Mouse (Mus musculus): ENCODE measurements at regions not wholly inside any gene's neighbourhood (a gene's known extent, or its start where the extent isn't known, plus 50 kb on each side); places are given as distances from the start of the nearest gene placed in this dataset.
"Not testable (repeated sequence)": the region's sequence is repeated elsewhere in the genome, so short reads cannot be mapped to it uniquely, and the experiment has no call there.

DNA sequence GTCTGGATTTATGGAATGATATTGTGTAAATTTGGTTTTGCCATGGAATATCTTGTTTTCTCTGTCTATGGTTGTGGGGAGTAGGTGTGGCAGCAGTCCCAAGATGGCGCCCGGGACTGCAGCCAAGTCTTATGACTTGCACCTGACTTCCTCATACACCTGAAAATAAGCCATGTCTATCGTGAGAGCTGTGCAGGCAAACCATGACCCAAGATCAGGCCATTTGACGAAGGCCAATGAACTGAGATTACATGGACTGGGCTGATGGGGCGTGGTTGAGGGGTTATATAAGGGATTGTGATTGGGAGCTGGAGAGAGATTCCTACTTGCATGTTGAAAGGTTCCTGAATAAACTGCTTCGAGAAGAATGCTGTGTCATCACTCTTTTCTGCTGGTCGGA lies 139.5 kb downstream of the Slc6a15 start:
- not testable (repeated sequence) for H3K27me3 ChIP-seq (ENCODE audit: control insufficient read depth, insufficient read depth, low read length); H3K27ac ChIP-seq (replicated peaks; ENCODE audit: low read depth, low read length); H3K36me3 ChIP-seq (ENCODE audit: control insufficient read depth, insufficient read depth, low read length); H3K9ac ChIP-seq (ENCODE audit: low read length); ATAC-seq (ENCODE audit: insufficient number of reproducible peaks, low FRiP score, low TSS enrichment, low read depth); H3K4me2 ChIP-seq (ENCODE audit: low read depth, severe bottlenecking); H3K4me3 ChIP-seq (ENCODE audit: low read depth, low read length); H3K4me1 ChIP-seq (ENCODE audit: control insufficient read depth, insufficient read depth, low read length); H3K9me3 ChIP-seq (ENCODE audit: control insufficient read depth, low read length); DNase-seq (ENCODE audit: low spot score)
- WGBS: 90% methylated on average over 7 of the region's 7 CpGs

DNA sequence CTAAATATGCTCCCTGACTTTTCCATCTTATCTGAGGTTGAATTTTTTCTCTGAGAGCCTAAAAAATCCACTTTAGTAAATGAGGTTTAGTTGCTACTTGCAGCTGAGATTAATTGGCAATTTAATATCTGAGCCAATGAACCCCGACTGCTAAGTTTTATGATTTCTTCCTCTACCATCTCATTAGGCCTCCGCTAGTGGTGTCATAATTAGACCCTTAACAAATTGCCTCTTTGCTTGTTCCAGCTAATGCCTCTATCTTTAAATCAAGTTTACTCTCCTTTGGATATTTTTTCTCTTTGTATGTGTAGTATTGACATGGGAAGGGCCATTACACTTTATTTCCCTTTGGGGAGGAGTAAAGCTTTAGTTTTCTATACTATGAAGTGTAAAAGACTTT lies 176.9 kb downstream of the Slc6a15 start:
- ATAC-seq (ENCODE audit: insufficient number of reproducible peaks, low FRiP score, low TSS enrichment, low read depth): no peak
- no peak for DNase-seq (ENCODE audit: low spot score)
- Histone ChIP-seq H3K4me3 (ENCODE audit: low read depth, low read length) (no peak overlapping the region), H3K9ac (ENCODE audit: low read length) (no peak overlapping the region), H3K9me3 (ENCODE audit: control insufficient read depth, low read length) (no peaks in the 10 kb centered on the region), H3K4me2 (ENCODE audit: low read depth, severe bottlenecking) (no peak overlapping the region), H3K4me1 (ENCODE audit: control insufficient read depth, insufficient read depth, low read length) (no peaks in the 10 kb centered on the region), H3K27me3 (ENCODE audit: control insufficient read depth, insufficient read depth, low read length) (no peaks in the 10 kb centered on the region), H3K36me3 (ENCODE audit: control insufficient read depth, insufficient read depth, low read length) (no peaks in the 10 kb centered on the region), H3K27ac (replicated peaks; ENCODE audit: low read depth, low read length) (no peak overlapping the region)
- WGBS: 28% methylated on average over 2 of the region's 2 CpGs

DNA sequence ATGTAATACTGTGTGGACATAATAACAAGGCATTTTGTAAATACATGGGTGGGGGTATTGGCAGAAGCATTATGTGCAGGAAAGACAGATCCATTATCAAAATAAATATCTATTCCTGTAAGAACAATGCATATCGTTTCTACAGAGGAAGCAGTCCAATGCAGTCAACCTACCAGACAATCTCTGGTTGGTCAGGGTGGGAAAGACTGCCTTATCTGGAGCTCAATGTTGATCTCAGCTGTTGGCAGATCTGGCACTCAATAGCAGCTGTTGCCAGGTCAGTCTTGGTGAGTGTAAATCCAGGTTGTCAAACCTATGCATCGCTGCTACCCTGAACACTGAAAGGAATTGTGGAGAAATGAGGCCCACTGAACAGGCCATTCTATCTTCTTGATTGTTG lies 181.9 kb downstream of the Slc6a15 start:
- no peaks in the 10 kb centered on the region for H3K4me1 ChIP-seq (ENCODE audit: control insufficient read depth, insufficient read depth, low read length)
- no peaks in the 10 kb centered on the region for H3K9me3 ChIP-seq (ENCODE audit: control insufficient read depth, low read length)
- no peak overlapping the region for H3K27ac ChIP-seq (replicated peaks; ENCODE audit: low read depth, low read length)
- no peak for DNase-seq (ENCODE audit: low spot score)
- no peaks in the 10 kb centered on the region for H3K27me3 ChIP-seq (ENCODE audit: control insufficient read depth, insufficient read depth, low read length)
- no peak overlapping the region for H3K9ac ChIP-seq (ENCODE audit: low read length)
- WGBS: 85% methylated on average over 2 of the region's 2 CpGs
- no peak overlapping the region for H3K4me3 ChIP-seq (ENCODE audit: low read depth, low read length)
- H3K36me3 ChIP-seq (ENCODE audit: control insufficient read depth, insufficient read depth, low read length): no peaks in the 10 kb centered on the region
- ATAC-seq (ENCODE audit: insufficient number of reproducible peaks, low FRiP score, low TSS enrichment, low read depth): 0 out of 2 replicates have a peak, but pooled peaks have one; percentile 37
- H3K4me2 ChIP-seq (ENCODE audit: low read depth, severe bottlenecking): no peak overlapping the region

DNA sequence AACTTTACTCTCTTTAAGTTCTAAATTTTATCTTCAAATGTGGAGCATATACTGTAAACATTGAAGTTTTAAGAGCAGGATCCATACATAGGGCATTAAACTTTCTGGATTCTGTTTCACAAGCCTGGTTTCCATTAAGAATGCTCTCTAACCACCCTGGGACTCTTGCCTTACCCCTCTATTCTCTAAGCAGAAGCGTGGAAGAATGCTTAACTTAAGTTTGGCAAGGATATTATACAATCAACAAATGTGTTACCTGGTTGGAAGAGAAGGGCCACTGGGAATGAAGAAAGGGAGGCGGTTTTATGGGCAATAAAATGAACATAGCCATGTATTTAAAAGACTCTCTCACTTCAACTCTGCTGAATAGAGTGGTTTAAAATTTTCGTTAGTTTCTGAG lies 217.5 kb downstream of the Slc6a15 start:
- H3K36me3 ChIP-seq (ENCODE audit: control insufficient read depth, insufficient read depth, low read length): no peaks in the 10 kb centered on the region
- H3K9ac ChIP-seq (ENCODE audit: low read length): no peak overlapping the region
- H3K4me3 ChIP-seq (ENCODE audit: low read depth, low read length): no peak overlapping the region
- H3K9me3 ChIP-seq (ENCODE audit: control insufficient read depth, low read length): no peaks in the 10 kb centered on the region
- H3K4me2 ChIP-seq (ENCODE audit: low read depth, severe bottlenecking): no peak overlapping the region
- no peaks in the 10 kb centered on the region for H3K4me1 ChIP-seq (ENCODE audit: control insufficient read depth, insufficient read depth, low read length)
- H3K27me3 ChIP-seq (ENCODE audit: control insufficient read depth, insufficient read depth, low read length): no peaks in the 10 kb centered on the region
- no peak for DNase-seq (ENCODE audit: low spot score)
- 62% methylated on average over 3 of the region's 3 CpGs for WGBS
- ATAC-seq (ENCODE audit: insufficient number of reproducible peaks, low FRiP score, low TSS enrichment, low read depth): no peak
- no peak overlapping the region for H3K27ac ChIP-seq (replicated peaks; ENCODE audit: low read depth, low read length)

DNA sequence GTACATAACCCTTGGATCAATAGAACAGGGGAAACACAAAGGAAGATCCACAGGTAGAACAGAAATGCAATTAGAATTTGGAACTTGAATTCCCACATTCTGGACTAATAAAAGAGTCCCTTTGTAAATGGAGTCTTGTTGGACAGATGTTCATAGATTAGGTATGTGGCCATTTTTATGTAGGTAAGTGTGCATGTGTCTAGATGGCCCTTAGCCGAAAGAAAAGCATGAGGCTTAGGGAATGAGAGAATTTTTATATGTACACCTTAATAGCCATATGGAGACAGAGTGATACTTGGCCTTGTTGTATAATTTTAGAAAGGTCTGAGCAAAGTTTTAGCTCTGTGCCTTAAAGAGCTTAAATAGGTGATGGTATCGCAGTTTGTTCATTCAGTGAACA lies 217.9 kb downstream of the Slc6a15 start:
- no peak overlapping the region for H3K4me2 ChIP-seq (ENCODE audit: low read depth, severe bottlenecking)
- no peak for ATAC-seq (ENCODE audit: insufficient number of reproducible peaks, low FRiP score, low TSS enrichment, low read depth)
- no peaks in the 10 kb centered on the region for H3K36me3 ChIP-seq (ENCODE audit: control insufficient read depth, insufficient read depth, low read length)
- no peaks in the 10 kb centered on the region for H3K27me3 ChIP-seq (ENCODE audit: control insufficient read depth, insufficient read depth, low read length)
- H3K27ac ChIP-seq (replicated peaks; ENCODE audit: low read depth, low read length): no peak overlapping the region
- 94% methylated on average over 2 of the region's 2 CpGs for WGBS
- no peaks in the 10 kb centered on the region for H3K4me1 ChIP-seq (ENCODE audit: control insufficient read depth, insufficient read depth, low read length)
- no peak overlapping the region for H3K9ac ChIP-seq (ENCODE audit: low read length)
- DNase-seq (ENCODE audit: low spot score): no peak
- no peak overlapping the region for H3K4me3 ChIP-seq (ENCODE audit: low read depth, low read length)
- H3K9me3 ChIP-seq (ENCODE audit: control insufficient read depth, low read length): no peaks in the 10 kb centered on the region

DNA sequence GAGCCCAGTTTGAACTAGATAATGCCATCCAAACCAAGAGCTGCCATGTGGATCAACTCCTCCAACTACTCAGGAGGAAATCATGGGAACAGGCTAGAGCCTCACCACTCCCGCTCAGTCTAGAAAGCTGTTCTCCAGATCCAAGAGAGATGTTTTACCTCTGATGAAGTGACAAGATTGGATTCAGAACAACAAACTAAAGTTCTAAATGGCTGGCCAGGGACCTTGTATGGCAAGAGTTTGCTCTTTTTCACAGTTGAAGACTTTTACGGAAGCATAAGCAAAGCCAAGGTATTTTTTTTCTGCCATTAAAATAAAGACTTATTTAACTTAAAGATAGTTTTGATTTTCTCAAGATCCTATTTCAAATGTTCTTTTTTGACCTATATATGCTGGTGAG lies 224.4 kb downstream of the Slc6a15 start:
- WGBS: 95% methylated on average over 2 of the region's 2 CpGs
- ATAC-seq (ENCODE audit: insufficient number of reproducible peaks, low FRiP score, low TSS enrichment, low read depth): no peak
- Histone ChIP-seq H3K27me3 (ENCODE audit: control insufficient read depth, insufficient read depth, low read length) (no peaks in the 10 kb centered on the region), H3K9ac (ENCODE audit: low read length) (no peak overlapping the region), H3K9me3 (ENCODE audit: control insufficient read depth, low read length) (no peaks in the 10 kb centered on the region), H3K36me3 (ENCODE audit: control insufficient read depth, insufficient read depth, low read length) (no peaks in the 10 kb centered on the region), H3K4me3 (ENCODE audit: low read depth, low read length) (no peak overlapping the region), H3K4me2 (ENCODE audit: low read depth, severe bottlenecking) (no peak overlapping the region), H3K27ac (replicated peaks; ENCODE audit: low read depth, low read length) (no peak overlapping the region), H3K4me1 (ENCODE audit: control insufficient read depth, insufficient read depth, low read length) (no peaks in the 10 kb centered on the region)
- DNase-seq (ENCODE audit: low spot score): no peak

DNA sequence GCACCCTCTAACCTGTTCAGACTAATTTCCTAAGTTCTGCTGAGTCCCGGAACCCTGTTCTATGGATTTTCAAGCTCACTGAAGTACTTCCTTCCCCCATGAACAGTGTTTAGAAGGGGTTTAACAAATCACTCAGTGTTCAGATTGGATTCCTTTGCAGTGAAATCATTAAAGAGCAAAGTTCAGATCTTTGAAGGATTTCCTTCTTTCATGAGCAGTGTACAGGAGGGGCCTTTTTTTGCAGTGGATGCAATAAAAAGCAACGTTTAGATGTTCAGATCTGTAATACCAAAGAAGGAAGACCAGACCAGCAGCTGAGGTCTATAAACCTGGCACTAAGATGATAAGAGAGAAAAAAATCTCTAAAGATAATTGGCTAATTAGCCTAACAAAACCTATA lies 273.6 kb downstream of the Slc6a15 start:
- H3K9ac ChIP-seq (ENCODE audit: low read length): no peak overlapping the region
- no peak overlapping the region for H3K4me3 ChIP-seq (ENCODE audit: low read depth, low read length)
- H3K27me3 ChIP-seq (ENCODE audit: control insufficient read depth, insufficient read depth, low read length): no peaks in the 10 kb centered on the region
- H3K4me2 ChIP-seq (ENCODE audit: low read depth, severe bottlenecking): no peak overlapping the region
- ATAC-seq (ENCODE audit: insufficient number of reproducible peaks, low FRiP score, low TSS enrichment, low read depth) (no peak), DNase-seq (ENCODE audit: low spot score) (no peak)
- H3K4me1 ChIP-seq (ENCODE audit: control insufficient read depth, insufficient read depth, low read length): no peaks in the 10 kb centered on the region
- WGBS: 78% methylated on average over 2 of the region's 2 CpGs
- no peaks in the 10 kb centered on the region for H3K9me3 ChIP-seq (ENCODE audit: control insufficient read depth, low read length)
- no peaks in the 10 kb centered on the region for H3K36me3 ChIP-seq (ENCODE audit: control insufficient read depth, insufficient read depth, low read length)
- no peak overlapping the region for H3K27ac ChIP-seq (replicated peaks; ENCODE audit: low read depth, low read length)

DNA sequence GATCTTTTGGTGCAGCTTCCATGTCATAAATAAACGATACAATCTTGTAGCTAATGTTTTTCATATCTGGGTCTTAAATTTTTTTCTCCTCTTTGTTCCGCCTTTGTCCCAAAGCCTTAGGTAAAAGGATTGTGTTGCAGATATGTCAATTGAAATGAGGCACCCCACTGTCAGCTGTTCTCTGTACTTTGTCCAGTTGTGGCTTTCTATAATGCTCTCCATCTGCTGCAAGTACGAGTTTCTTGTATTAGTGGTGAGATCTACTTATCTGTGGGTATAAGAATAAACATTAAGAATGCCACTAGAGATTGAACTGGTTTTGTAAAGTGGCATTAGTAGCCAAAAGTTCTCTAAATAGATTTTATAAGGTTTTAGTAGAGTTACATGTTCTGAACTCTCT lies 282.3 kb downstream of the Slc6a15 start:
- Histone ChIP-seq H3K4me1 (ENCODE audit: control insufficient read depth, insufficient read depth, low read length) (no peaks in the 10 kb centered on the region), H3K9me3 (ENCODE audit: control insufficient read depth, low read length) (no peaks in the 10 kb centered on the region), H3K27ac (replicated peaks; ENCODE audit: low read depth, low read length) (no peak overlapping the region), H3K36me3 (ENCODE audit: control insufficient read depth, insufficient read depth, low read length) (no peaks in the 10 kb centered on the region), H3K9ac (ENCODE audit: low read length) (no peak overlapping the region), H3K4me3 (ENCODE audit: low read depth, low read length) (no peak overlapping the region), H3K4me2 (ENCODE audit: low read depth, severe bottlenecking) (no peak overlapping the region), H3K27me3 (ENCODE audit: control insufficient read depth, insufficient read depth, low read length) (no peaks in the 10 kb centered on the region)
- DNase-seq (ENCODE audit: low spot score) (no peak), ATAC-seq (ENCODE audit: insufficient number of reproducible peaks, low FRiP score, low TSS enrichment, low read depth) (no peak)
- WGBS: 88% methylated on average over 3 of the region's 3 CpGs

DNA sequence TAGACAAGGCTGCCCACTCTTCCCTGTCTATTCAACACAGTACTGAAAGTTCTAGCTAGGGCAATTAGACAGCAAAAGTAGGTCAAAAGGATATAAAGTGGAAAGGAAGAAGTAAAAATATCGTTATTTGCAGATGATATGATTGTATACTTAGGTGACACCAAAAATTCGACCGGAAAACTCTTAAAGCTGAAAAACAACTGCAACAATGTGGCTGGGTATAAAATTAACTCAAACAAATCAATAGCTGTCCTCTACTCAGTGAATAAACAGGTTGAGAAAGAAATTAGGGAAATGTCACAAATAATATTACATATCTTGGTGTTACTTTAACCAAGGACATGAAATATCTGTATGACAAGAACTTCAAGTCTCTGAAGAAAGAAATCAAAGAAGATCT lies 305.5 kb downstream of the Slc6a15 start:
- WGBS: 85% methylated on average over 3 of the region's 3 CpGs
- no peak for ATAC-seq (ENCODE audit: insufficient number of reproducible peaks, low FRiP score, low TSS enrichment, low read depth)

More for the DNA sequence above, 305.5 kb downstream of the Slc6a15 start:
- no peak overlapping the region for H3K27ac ChIP-seq (replicated peaks; ENCODE audit: low read depth, low read length)
- H3K27me3 ChIP-seq (ENCODE audit: control insufficient read depth, insufficient read depth, low read length): no peaks in the 10 kb centered on the region
- DNase-seq (ENCODE audit: low spot score): no peak
- H3K4me3 ChIP-seq (ENCODE audit: low read depth, low read length): no peak overlapping the region
- no peaks in the 10 kb centered on the region for H3K9me3 ChIP-seq (ENCODE audit: control insufficient read depth, low read length)
- H3K36me3 ChIP-seq (ENCODE audit: control insufficient read depth, insufficient read depth, low read length): no peaks in the 10 kb centered on the region
- no peak overlapping the region for H3K4me2 ChIP-seq (ENCODE audit: low read depth, severe bottlenecking)
- H3K9ac ChIP-seq (ENCODE audit: low read length): no peak overlapping the region
- H3K4me1 ChIP-seq (ENCODE audit: control insufficient read depth, insufficient read depth, low read length): no peaks in the 10 kb centered on the region
